Comparison of ENCODE assay signal across 13 mouse cellular contexts in the genomic region with DNA sequence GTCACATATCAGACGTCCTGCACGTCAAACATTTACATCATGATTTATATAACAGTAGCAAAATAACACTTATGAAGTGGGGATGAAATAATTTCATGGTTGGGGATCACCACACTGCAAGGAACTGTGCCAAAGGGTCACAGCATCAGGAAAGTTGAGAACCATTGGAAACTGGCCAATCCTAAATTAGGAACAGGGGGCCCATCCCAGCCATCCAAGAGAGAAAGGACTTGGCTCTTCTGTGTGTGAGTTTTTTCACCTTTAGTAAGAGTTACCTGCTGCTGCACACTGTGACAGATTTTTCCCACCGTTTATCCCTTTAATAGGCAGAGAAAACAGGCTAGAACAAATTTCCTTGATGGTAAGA.
DNase-seq lines count a peak whose midpoint lies in the region; ATAC-seq and TF ChIP-seq lines count a peak whose summit lies in the region.
"Had no signal": no experiment of that assay in that cellular context is flagged by ENCODE, and none has a peak within 500 bp of the region (broad histone marks: within the 10 kb centered on the region; RNA-seq: fewer than 3 reads in every experiment).

No protein-coding gene starts in this region.

- WGBS in heart, embryonic 14.5 days, result 12% methylated on average over 3 of the region's 3 CpGs
- 18% methylated on average over 3 of the region's 3 CpGs for WGBS in lung, embryonic 16.5 days
- 33% methylated on average over 3 of the region's 3 CpGs for WGBS in limb, embryonic 14.5 days
- 42% methylated on average over 3 of the region's 3 CpGs for WGBS in small intestine, adult 2 months
- WGBS in kidney, embryonic 16.5 days, result 34% methylated on average over 3 of the region's 3 CpGs

- H3K27me3 ChIP-seq in heart, embryonic 14.5 days (ENCODE audit: control insufficient read depth, insufficient read depth, low read length), result no peaks in the 10 kb centered on the region
- no peaks in the 10 kb centered on the region for H3K27me3 ChIP-seq in lung, embryonic 16.5 days (ENCODE audit: control insufficient read depth, insufficient read depth, low read depth, low read length)
- H3K27me3 ChIP-seq in limb, embryonic 14.5 days (ENCODE audit: control insufficient read depth, insufficient read depth, low read length), result no peaks in the 10 kb centered on the region
- no peaks in the 10 kb centered on the region for H3K27me3 ChIP-seq in small intestine, adult 2 months (ENCODE audit: control insufficient read depth, insufficient read depth, low read length)
- H3K27me3 ChIP-seq in kidney, embryonic 16.5 days (ENCODE audit: insufficient read depth, low read length), result no peaks in the 10 kb centered on the region
- H3K27me3 ChIP-seq: forebrain, embryonic 12.5 days; neural tube, embryonic 12.5 days had no signal

- intact Hi-C loops in heart, postnatal 25 days (cut with DNase I), result no loop called here

- no peaks in the 10 kb centered on the region for H3K9me3 ChIP-seq in heart, embryonic 14.5 days (ENCODE audit: control insufficient read depth, low read length)
- no peaks in the 10 kb centered on the region for H3K9me3 ChIP-seq in lung, embryonic 16.5 days (ENCODE audit: control insufficient read depth, low read length)
- H3K9me3 ChIP-seq in limb, embryonic 14.5 days (ENCODE audit: control insufficient read depth, low read length), result no peaks in the 10 kb centered on the region
- H3K9me3 ChIP-seq in kidney, embryonic 16.5 days (ENCODE audit: low read length), result no peaks in the 10 kb centered on the region
- H3K9me3 ChIP-seq: forebrain, embryonic 12.5 days; neural tube, embryonic 12.5 days had no signal

- no peaks in the 10 kb centered on the region for H3K36me3 ChIP-seq in heart, embryonic 14.5 days (ENCODE audit: control insufficient read depth, insufficient read depth, low read length)
- H3K36me3 ChIP-seq in lung, embryonic 16.5 days (ENCODE audit: control insufficient read depth, insufficient read depth, low read length), result no peaks in the 10 kb centered on the region
- no peaks in the 10 kb centered on the region for H3K36me3 ChIP-seq in limb, embryonic 14.5 days (ENCODE audit: control insufficient read depth, insufficient read depth, low read length)
- no peaks in the 10 kb centered on the region for H3K36me3 ChIP-seq in small intestine, adult 2 months (ENCODE audit: control insufficient read depth, insufficient read depth, low read length)
- H3K36me3 ChIP-seq in kidney, embryonic 16.5 days (ENCODE audit: insufficient read depth, low read length), result no peaks in the 10 kb centered on the region
- H3K36me3 ChIP-seq: forebrain, embryonic 12.5 days; neural tube, embryonic 12.5 days had no signal

- H3K4me3 ChIP-seq in heart, embryonic 14.5 days (ENCODE audit: control insufficient read depth in 1 of 2, insufficient read depth in 1 of 2, low read depth in 1 of 2, low read length in 2 of 2), result no peak overlapping the region
- no peak overlapping the region for H3K4me3 ChIP-seq in lung, embryonic 16.5 days (ENCODE audit: low read length)
- no peak overlapping the region for H3K4me3 ChIP-seq in limb, embryonic 14.5 days (replicated peaks; ENCODE audit: low read length)
- H3K4me3 ChIP-seq in small intestine, adult 2 months (ENCODE audit: low read depth, low read length), result no peak overlapping the region
- H3K4me3 ChIP-seq in kidney, embryonic 16.5 days (ENCODE audit: low read length), result no peak overlapping the region
- H3K4me3 ChIP-seq: forebrain, embryonic 12.5 days; neural tube, embryonic 12.5 days had no signal

- peaks cover 35 to 55% of the 10 kb centered on the region in 2 experiments for H3K4me1 ChIP-seq in heart, embryonic 14.5 days (ENCODE audit: control insufficient read depth in 2 of 2, insufficient read depth in 2 of 2, low read length in 2 of 2)
- peaks cover 12% of the 10 kb centered on the region for H3K4me1 ChIP-seq in lung, embryonic 16.5 days (replicated peaks; ENCODE audit: control insufficient read depth, insufficient read depth, low read length)
- H3K4me1 ChIP-seq in limb, embryonic 14.5 days (ENCODE audit: control insufficient read depth, insufficient read depth, low read length), result peaks cover 19% of the 10 kb centered on the region
- peaks cover 8% of the 10 kb centered on the region; the same call in 1 of the 2 replicates for H3K4me1 ChIP-seq in small intestine, adult 2 months (ENCODE audit: control insufficient read depth, insufficient read depth, insufficient read length, low read length)
- H3K4me1 ChIP-seq in kidney, embryonic 16.5 days (ENCODE audit: insufficient read depth, low read length), result peaks cover 7% of the 10 kb centered on the region; the same call in 1 of the 2 replicates
- H3K4me1 ChIP-seq: forebrain, embryonic 12.5 days; neural tube, embryonic 12.5 days had no signal

- peak overlapping the region; percentile 96 to 97 for H3K27ac ChIP-seq in heart, embryonic 14.5 days (replicated peaks in 1 of 2; ENCODE audit: control insufficient read depth in 1 of 2, insufficient read depth in 1 of 2, low read depth in 2 of 2, low read length in 2 of 2)
- H3K27ac ChIP-seq in lung, embryonic 16.5 days (ENCODE audit: low read length), result no peak overlapping the region
- no peak overlapping the region for H3K27ac ChIP-seq in limb, embryonic 14.5 days (replicated peaks; ENCODE audit: low read depth, low read length)
- H3K27ac ChIP-seq in small intestine, adult 2 months (ENCODE audit: insufficient read depth, low read depth, low read length), result 0 out of 2 replicates have a peak overlapping the region, but pooled peaks have one; percentile 12
- no peak overlapping the region for H3K27ac ChIP-seq in kidney, embryonic 16.5 days (ENCODE audit: low read length)
- H3K27ac ChIP-seq: forebrain, embryonic 12.5 days; neural tube, embryonic 12.5 days had no signal

- TF ChIP-seq CTCF in small intestine, adult 2 months (IDR thresholded peaks at IDR 0.05; ENCODE audit: extremely low read depth, insufficient read length, insufficient replicate concordance, low read depth, low read length), result no peak

- 0 out of 2 replicates have a peak overlapping the region, but pooled peaks have one; percentile 11 for H3K9ac ChIP-seq in heart, embryonic 14.5 days (ENCODE audit: low read length)
- no peak overlapping the region for H3K9ac ChIP-seq in lung, embryonic 16.5 days (ENCODE audit: low read length)
- H3K9ac ChIP-seq in limb, embryonic 14.5 days (ENCODE audit: low read depth, low read length, severe bottlenecking), result no peak overlapping the region
- H3K9ac ChIP-seq in kidney, embryonic 16.5 days (replicated peaks; ENCODE audit: low read length), result no peak overlapping the region
- H3K9ac ChIP-seq: forebrain, embryonic 12.5 days; neural tube, embryonic 12.5 days had no signal

- DNase-seq in heart, postnatal 25 days (ENCODE audit: low spot score), result no peak
- DNase-seq in lung, postnatal 36 days, result no peak
- peak; percentile 43 for DNase-seq in limb, embryonic 14.5 days (ENCODE audit: low spot score)
- DNase-seq in right cerebral cortex, postnatal 10 days (ENCODE audit: low spot score in 2 of 2), result no peak
- DNase-seq: cerebellum, adult 2 months; kidney, postnatal 25 days; layer of hippocampus, adult 9-11 months had no signal

- TF ChIP-seq POLR2A in limb, embryonic 14.5 days (IDR thresholded peaks at IDR 0.05; ENCODE audit: borderline replicate concordance, extremely low read depth, insufficient read depth, insufficient read length), result no peak
- TF ChIP-seq POLR2A in small intestine, adult 2 months (IDR thresholded peaks at IDR 0.05; ENCODE audit: low read depth, low read length), result no peak

- peak overlapping the region; percentile 34 for H3K4me2 ChIP-seq in heart, embryonic 14.5 days (ENCODE audit: low read length)
- H3K4me2 ChIP-seq in lung, embryonic 16.5 days (ENCODE audit: low read depth, low read length), result no peak overlapping the region
- H3K4me2 ChIP-seq in limb, embryonic 14.5 days (replicated peaks; ENCODE audit: low read depth, low read length, severe bottlenecking), result no peak overlapping the region
- H3K4me2 ChIP-seq in kidney, embryonic 16.5 days (replicated peaks; ENCODE audit: low read depth, low read length), result no peak overlapping the region
- H3K4me2 ChIP-seq: forebrain, embryonic 12.5 days; neural tube, embryonic 12.5 days had no signal

- peak; percentile 16; the same call in 1 of the 2 replicates for ATAC-seq in heart, embryonic 14.5 days (ENCODE audit: insufficient number of reproducible peaks, insufficient read depth, low FRiP score, low read depth)
- peak; percentile 45; the same call in 1 of the 2 replicates for ATAC-seq in lung, embryonic 16.5 days (ENCODE audit: low read depth)
- ATAC-seq in limb, embryonic 14.5 days (ENCODE audit: low FRiP score, low read depth), result peak; percentile 63; the same call in 1 of the 2 replicates
- ATAC-seq in kidney, embryonic 16.5 days (ENCODE audit: low FRiP score, low TSS enrichment), result no peak

Comparison
In these comparisons a context has a peak if more than half of its experiments do, and no peak if none do; other contexts are left out.
1. H3K27ac ChIP-seq: peak in heart, embryonic 14.5 days (2 of 2) and small intestine, adult 2 months (single experiment); none in lung, embryonic 16.5 days (single experiment), limb, embryonic 14.5 days (single experiment) and kidney, embryonic 16.5 days (single experiment).